Mouse (Mus musculus): Measurements from ENCODE around the gene Trp53i13.

Trp53i13 gene

GRCm38 (mm10) chr11:77508068-77509021, 7.4 kb downstream of the Trp53i13 start:
- DNase-seq (ENCODE audit: low read depth, low spot score), result peak; percentile 73

- no peak for DNase-seq (ENCODE audit: low read depth, low spot score)
Observed at GRCm38 (mm10) chr11:77507426-77507825, 8.4 kb downstream of the Trp53i13 start.

GRCm38 (mm10) chr11:77506941-77507340, 8.8 kb downstream of the Trp53i13 start:
- DNase-seq (ENCODE audit: low read depth, low spot score), result no peak

GRCm38 (mm10) chr11:77506273-77506672, 9.5 kb downstream of the Trp53i13 start:
- DNase-seq (ENCODE audit: low read depth, low spot score), result no peak

DNA sequence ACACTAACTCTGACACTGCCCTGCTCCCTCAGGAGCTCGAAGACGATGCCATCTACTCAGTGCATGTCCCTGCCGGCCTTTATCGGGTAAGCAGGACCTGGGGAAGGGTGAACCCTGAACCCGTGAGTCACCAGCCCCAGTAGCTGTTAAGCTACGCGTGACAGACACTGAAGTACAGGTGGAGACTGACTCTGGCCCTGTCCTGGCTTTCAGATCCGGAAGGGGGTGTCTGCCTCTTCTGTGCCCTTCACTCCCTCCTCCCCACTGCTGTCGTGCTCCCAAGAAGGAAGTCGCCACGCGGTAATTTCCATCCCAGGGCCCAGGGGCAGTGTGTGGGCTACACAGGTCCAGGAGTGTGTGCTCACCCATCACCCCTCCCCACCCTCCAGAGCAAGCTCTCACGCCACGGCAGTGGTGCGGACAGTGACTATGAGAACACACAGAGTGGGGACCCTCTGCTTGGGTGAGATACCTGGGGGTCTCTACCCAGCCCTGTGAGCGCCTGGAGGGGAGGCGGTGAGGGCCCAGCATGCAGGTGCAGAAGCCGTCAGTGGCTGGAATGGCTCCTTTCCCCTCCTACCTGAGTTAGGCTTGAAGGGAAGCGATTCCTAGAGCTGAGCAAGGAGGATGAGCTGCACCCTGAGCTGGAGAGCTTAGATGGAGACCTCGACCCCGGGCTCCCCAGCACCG, 10.3 kb downstream of the Trp53i13 start:
- DNase-seq (ENCODE audit: low read depth, low spot score), result no peak

DNA sequence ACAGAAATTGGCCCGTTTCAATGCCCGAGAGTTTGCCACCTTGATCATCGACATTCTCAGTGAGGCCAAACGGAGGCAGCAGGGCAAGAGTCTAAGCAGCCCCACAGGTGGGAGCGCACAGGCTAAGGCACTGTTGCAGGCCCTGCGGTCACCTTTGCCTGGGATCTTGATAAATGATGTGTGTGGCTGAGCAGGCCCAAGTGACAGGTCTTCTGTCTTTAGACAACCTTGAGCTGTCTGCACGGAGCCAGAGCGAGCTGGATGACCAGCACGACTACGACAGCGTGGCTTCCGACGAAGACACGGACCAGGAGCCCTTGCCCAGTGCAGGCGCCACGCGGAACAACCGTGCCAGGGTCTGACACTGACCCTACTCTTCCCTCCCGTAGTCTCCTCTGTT, 11.4 kb downstream of the Trp53i13 start:
- no peak for DNase-seq (ENCODE audit: low read depth, low spot score)

GRCm38 (mm10) chr11:77503511-77503910, 12.3 kb downstream of the Trp53i13 start:
- no peak for DNase-seq (ENCODE audit: low read depth, low spot score)

- DNase-seq (ENCODE audit: low read depth, low spot score), result no peak
Observed at GRCm38 (mm10) chr11:77502481-77502880, 13.3 kb downstream of the Trp53i13 start.

DNA sequence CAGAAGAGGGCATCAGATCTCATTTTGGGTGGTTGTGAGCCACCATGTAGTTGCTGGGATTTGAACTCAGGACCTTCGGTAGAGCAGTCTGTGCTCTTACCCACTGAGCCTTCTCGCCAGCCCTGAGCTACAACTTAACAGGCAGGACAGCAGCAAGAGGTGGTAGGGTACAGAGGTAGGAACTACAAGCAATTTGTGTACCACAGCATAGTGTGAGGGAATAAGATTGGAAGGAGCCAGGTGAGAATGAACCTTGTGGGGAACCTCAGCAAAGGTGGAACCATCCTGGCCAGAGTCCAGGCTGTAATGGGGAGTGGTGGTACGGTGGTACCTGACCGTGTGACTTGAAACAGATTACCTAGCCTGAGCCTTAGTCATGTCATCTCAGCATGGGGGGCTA, 13.8 kb downstream of the Trp53i13 start:
- DNase-seq (ENCODE audit: low read depth, low spot score), result no peak

DNA sequence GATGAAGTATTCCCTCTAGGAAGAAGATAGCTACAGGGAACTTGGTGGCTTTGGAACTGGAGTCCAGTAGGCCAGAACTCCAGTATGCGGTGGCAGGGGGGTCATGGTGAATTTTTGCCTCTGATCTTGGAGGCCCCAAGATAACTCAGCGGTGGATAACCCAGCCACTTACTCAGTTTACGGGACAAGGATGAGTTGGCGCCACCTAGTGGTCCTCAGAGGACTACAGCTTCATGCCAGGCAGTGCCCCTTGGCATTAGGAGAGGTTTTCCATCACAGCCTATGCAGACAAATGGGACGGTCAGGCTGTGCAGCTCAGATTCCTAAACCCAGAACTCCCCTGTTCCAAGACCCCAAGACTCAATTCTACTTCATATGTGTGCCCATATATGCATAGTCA, 14.4 kb downstream of the Trp53i13 start:
- no peak for DNase-seq (ENCODE audit: low read depth, low spot score)

GRCm38 (mm10) chr11:77500361-77501325, 15.1 kb downstream of the Trp53i13 start:
- no peak for DNase-seq (ENCODE audit: low read depth, low spot score)

DNA sequence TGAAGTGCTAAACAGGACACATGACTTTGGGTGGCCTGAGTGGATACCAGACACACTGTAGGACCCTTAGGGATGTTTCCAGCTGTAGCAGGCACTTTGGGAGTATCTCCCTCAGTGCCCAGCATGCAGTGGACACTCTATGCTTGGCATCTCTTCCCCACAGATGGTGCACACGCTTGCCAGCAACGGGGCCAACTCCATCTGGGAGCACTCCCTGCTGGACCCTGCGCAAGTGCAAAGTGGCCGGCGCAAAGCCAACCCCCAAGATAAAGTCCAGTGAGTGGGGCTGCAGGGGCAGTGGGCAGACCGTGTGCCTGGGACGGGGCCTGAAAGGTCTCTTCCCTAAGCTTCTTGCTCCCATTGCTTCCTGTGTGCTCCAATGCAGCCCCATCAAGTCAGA, 16.4 kb downstream of the Trp53i13 start:
- DNase-seq (ENCODE audit: low read depth, low spot score), result no peak

DNA sequence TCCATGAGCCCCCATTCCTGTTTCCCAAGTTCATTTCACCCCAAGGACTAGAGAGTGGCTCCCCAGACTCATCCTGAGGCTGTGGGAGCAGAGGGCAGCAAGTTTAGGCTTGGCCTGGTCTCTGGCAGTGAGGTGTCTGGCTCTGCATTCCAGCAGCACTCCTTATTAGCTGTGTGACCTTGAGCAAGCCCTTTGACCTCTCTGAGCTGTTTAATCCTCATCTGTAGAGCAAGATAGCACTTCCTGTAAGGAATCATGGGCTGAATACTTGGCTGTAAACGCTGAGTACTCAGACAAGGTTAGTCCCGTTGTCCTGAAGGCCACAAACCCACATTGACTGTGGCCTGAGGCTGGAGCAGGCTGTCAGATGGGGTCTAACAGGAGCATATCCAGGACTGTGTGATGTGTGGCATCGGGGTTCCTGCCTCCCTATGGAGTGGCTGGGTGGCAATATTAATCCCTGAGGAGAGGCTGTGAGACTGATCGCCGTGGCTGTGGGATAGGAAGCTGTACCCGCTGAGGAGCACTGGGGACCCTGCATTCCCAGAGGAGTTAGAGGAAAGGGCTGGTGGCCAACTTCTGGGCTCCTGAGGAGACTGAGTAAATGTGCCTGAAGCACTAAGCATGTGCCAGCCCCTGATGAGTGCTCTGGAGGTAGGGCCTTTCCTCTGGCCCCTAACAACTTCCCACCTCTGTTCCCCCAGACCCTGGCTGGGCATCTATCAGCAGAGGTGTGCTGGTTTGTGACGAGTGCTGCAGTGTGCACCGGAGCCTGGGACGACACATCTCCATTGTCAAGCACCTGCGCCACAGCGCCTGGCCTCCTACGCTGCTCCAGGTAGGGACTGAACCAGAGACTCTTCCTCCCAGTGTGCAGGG, 17.3 kb downstream of the Trp53i13 start:
- DNase-seq (ENCODE audit: low read depth, low spot score), result no peak

DNA sequence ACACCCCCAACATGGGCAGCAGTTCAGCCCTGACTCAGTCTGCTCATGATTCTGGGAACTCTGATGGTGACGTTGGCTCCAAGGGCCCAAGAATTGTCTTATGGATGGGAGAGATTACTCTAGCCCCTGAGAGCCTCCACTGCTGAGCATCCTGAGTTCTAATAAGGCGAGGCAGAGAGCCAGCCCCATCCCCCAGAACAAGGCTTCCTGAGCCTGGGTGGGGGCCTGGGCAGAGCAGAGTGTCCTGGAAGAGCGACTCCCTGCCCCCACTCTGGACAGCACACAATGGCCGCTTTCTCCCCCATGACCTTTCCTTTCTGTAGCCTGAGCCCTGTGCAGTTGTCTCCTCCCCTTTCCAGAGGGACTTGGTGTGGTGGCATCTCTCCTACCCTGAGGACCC, 17.9 kb downstream of the Trp53i13 start:
- DNase-seq (ENCODE audit: low read depth, low spot score), result no peak

DNA sequence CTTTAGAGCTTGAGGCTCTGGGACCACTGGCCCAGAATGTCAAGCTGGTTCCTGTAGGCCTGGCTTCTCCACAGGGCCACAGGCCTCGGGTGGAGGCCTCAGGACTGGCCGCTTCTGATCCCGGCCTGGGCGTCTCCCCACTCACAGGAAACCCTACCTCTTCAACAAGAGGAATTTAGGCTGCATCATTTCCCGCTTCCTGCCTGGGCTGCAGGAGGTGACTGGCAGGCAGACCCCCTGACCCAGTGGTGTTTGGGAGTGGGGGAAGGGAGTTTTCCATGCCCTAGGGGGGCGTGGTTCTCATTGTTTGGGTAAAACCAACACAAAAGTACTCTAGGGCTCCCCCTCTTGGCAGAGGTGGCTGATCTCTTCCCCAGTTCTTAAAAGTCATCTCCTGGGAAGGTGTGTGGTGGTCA, 18.4 kb downstream of the Trp53i13 start:
- peak; percentile 59 for DNase-seq (ENCODE audit: low read depth, low spot score)

GRCm38 (mm10) chr11:77495507-77495906, 20.3 kb downstream of the Trp53i13 start:
- DNase-seq (ENCODE audit: low read depth, low spot score), result no peak

DNA sequence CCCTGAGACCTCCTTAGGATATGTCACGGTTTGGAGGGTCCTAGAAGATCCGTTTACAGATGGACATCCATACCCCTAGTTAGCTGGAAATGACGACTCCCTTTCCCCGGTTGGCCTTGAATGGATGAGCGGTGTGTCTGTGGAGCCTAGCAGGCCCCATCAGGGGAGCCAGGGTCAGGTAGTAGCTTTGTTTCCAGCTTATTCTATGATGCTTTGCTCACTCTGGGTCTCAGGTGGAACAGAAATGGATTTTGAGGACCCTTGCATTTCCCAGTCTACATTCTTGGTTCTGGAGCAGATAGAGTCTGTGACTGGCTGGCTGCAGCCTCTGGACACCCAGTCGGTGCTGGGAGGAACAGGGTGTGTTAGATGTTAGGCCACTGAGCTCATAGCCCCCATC, 21.0 kb downstream of the Trp53i13 start:
- DNase-seq (ENCODE audit: low read depth, low spot score), result no peak

DNA sequence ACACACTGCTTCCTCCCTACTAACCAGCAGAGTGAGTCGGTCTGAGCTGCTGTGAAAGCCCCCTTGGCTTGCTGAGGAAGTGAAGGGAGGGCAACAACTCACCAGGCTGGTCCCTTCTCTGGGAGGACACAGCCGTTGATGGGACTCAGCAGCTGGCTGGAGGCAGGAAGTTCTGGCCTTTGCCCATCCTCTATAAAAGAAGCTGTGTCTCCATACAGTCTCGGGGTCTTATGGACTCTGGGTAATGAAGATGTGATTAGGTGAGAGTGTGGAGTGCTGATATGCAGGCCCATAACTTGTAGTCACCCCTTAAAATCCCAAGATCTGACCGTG, 21.5 kb downstream of the Trp53i13 start:
- no peak for DNase-seq (ENCODE audit: low read depth, low spot score)

DNA sequence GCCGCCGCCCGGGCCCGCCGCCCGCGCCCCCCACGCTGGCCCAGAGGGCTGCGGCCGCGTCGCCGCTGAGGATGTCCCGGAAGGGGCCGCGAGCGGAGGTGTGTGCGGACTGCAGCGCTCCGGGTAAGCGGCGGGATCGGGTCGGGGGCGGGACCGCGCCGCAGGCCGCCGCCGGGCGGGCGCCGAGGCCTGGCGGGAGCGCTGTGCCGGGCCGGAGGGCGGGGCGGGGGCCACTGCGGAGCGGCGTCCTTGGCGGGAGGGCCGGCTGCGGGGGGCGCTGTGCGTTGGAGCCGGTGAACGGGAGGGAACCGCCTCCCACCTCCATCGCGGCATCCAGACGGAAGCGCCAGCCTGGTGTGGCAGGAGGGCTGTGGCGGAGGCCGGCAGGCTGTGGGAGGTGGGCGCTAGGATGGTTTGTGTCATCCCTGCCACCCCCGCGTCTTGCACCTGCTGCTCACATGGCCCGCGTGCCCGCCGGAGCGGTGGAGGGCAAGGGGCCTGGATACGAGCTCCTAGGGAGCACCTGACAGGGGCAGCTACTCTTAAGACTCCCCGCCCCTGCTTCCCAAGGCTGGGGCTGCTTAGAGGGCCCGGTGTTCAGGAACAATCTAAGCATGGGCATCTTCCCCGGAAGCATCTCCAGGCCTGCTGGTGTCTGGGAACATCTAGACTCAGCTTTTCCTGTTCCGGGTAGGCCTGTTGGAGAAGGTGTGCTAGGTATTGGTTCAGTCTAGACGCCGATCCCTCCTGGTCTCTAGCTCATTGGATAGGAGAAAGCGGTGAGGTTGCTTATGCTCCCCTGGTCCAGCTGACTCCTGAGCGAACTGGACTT, 22.1 kb downstream of the Trp53i13 start, which contains the start of gene Git1:
Gene Git1 (plus strand): TSS at position 51 of the 832 bp plus-strand sequence.
- no peak for DNase-seq (ENCODE audit: low read depth, low spot score)

DNA sequence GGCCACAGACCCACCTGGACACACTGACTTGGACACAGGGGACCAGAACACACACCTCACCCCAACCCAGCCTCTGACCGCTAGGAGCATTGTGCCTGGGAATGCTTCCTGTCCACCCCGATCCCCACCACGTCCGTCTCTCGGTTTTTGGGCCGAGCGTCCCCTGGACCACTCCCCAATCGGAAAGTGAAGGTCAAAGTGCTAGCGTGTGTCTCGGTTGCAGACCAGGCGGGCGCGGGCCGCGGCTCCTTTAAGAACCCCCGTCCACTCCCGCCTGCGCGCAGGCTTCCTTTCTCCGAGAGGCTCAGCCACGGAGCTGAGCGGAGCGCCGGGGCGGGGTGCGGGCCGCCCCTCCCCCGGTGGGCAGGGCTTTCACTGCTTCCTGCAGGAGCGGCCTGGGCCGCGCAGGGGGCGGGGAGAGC, 22.9 kb downstream of the Trp53i13 start:
- DNase-seq (ENCODE audit: low read depth, low spot score), result peak; percentile 89

Measured in embryo, embryonic 11.5 days (tissue).